Mouse (Mus musculus): ENCODE measurements at regions not wholly inside any gene's neighbourhood (a gene's known extent, or its start where the extent isn't known, plus 50 kb on each side); places are given as distances from the start of the nearest gene placed in this dataset.

DNA sequence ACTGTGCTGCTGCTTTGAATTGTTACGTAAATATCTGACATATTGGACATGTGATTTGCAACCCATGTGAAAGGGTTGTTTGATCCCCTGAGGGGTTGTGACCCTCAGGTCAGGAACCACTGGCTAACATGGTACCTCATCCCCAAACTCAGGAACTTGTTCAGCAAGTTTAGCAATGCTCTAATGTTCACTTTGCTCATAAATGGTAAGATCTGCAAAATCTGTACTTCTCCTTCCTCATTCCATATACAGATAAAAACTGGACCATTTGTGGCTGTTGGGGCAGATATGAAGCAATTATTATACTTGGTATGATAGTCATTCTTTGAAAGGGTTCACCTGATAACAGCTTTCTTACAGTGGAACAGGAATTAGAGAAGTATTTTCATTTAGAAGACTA lies 463.7 kb upstream of the Acvr2a start:
- no peak for TF ChIP-seq CTCF (IDR thresholded peaks at IDR 0.05; ENCODE audit: low read depth, low read length)
- no peak for TF ChIP-seq POLR2AphosphoS5 (IDR thresholded peaks at IDR 0.05; ENCODE audit: insufficient replicate concordance, low read depth, low read length)
- TF ChIP-seq TAL1 (conservative IDR thresholded peaks at IDR 0.05; ENCODE audit: low read depth, low read length), result no peak
- TF ChIP-seq GATA2 (IDR thresholded peaks at IDR 0.05; ENCODE audit: borderline replicate concordance, low read depth, low read length), result no peak
